Mouse (Mus musculus): ENCODE data around the gene Lgals7. TPM values are rescaled to one million over a fixed set of nuclear protein-coding genes. Genes with fewer than 3 reads are reported as not detected.

Lgals7 gene
- 0.66 and 1.9 TPM in 2 replicates for polyA plus RNA-seq (2014; fragmentation: Nextera tagmentation; extraction: Ambion mirVana)

- no peak within 1 kb of the TSS for H3K27ac ChIP-seq (ENCODE audit: low read depth, low read length)
- no peak within 1 kb of the TSS for H3K4me2 ChIP-seq (ENCODE audit: low read depth)
- H3K4me3 ChIP-seq (ENCODE audit: low read depth, low read length), result no peak within 1 kb of the TSS
- 0 out of 2 replicates have a peak, but pooled peaks cover 3% of the 10 kb centered on the region for H3K4me1 ChIP-seq (ENCODE audit: control insufficient read depth, insufficient read depth, low read length)
- DNase-seq (ENCODE audit: low spot score) (no peak), ATAC-seq (ENCODE audit: insufficient read depth, low FRiP score, low TSS enrichment) (no peak)
- WGBS, result 83% methylated on average over 6 of the region's 6 CpGs
- H3K9me3 ChIP-seq (ENCODE audit: control insufficient read depth, low read length), result no peaks in the 10 kb centered on the region
- no peaks in the 10 kb centered on the region for H3K27me3 ChIP-seq (ENCODE audit: control insufficient read depth, insufficient read depth, low read length)
- H3K36me3 ChIP-seq (ENCODE audit: control insufficient read depth, insufficient read depth, low read length), result no peaks in the 10 kb centered on the region
- H3K9ac ChIP-seq (ENCODE audit: low read length), result no peak within 1 kb of the TSS
Measured at GRCm38 (mm10) chr7:28863540-28863939, at the start of gene Lgals7. TSS of gene Lgals7 (plus strand) at chr7:28863853.

GRCm38 (mm10) chr7:28814306-28815034, 49.2 kb upstream of the Lgals7 start:
- Histone ChIP-seq H3K4me1 (ENCODE audit: control insufficient read depth, insufficient read depth, low read length) (peaks cover 28% of the 10 kb centered on the region), H3K36me3 (ENCODE audit: control insufficient read depth, insufficient read depth, low read length) (peaks cover 46% of the 10 kb centered on the region)
- no peak for ATAC-seq (ENCODE audit: insufficient read depth, low FRiP score, low TSS enrichment)

GRCm38 (mm10) chr7:28815230-28815629, 48.4 kb upstream of the Lgals7 start:
- Histone ChIP-seq H3K4me1 (ENCODE audit: control insufficient read depth, insufficient read depth, low read length) (peaks cover 35% of the 10 kb centered on the region), H3K27me3 (ENCODE audit: control insufficient read depth, insufficient read depth, low read length) (no peaks in the 10 kb centered on the region), H3K9ac (ENCODE audit: low read length) (no peak overlapping the region), H3K9me3 (ENCODE audit: control insufficient read depth, low read length) (no peaks in the 10 kb centered on the region), H3K27ac (ENCODE audit: low read depth, low read length) (no peak overlapping the region), H3K4me3 (ENCODE audit: low read depth, low read length) (no peak overlapping the region), H3K4me2 (ENCODE audit: low read depth) (no peak overlapping the region), H3K36me3 (ENCODE audit: control insufficient read depth, insufficient read depth, low read length) (peaks cover 51% of the 10 kb centered on the region)
- DNase-seq (ENCODE audit: low spot score), result no peak
- WGBS, result 95% methylated on average over 9 of the region's 9 CpGs
- no peak for ATAC-seq (ENCODE audit: insufficient read depth, low FRiP score, low TSS enrichment)

More at GRCm38 (mm10) chr7:28814306-28815034, 49.2 kb upstream of the Lgals7 start:
- Histone ChIP-seq H3K9ac (ENCODE audit: low read length) (no peak overlapping the region), H3K4me3 (ENCODE audit: low read depth, low read length) (no peak overlapping the region), H3K9me3 (ENCODE audit: control insufficient read depth, low read length) (no peaks in the 10 kb centered on the region), H3K4me2 (ENCODE audit: low read depth) (no peak overlapping the region), H3K27ac (ENCODE audit: low read depth, low read length) (no peak overlapping the region), H3K27me3 (ENCODE audit: control insufficient read depth, insufficient read depth, low read length) (no peaks in the 10 kb centered on the region)
- 94% methylated on average over 5 of the region's 5 CpGs for WGBS
- no peak for DNase-seq (ENCODE audit: low spot score)

GRCm38 (mm10) chr7:28816201-28816600, 47.5 kb upstream of the Lgals7 start:
- ATAC-seq (ENCODE audit: insufficient read depth, low FRiP score, low TSS enrichment) (no peak), DNase-seq (ENCODE audit: low spot score) (no peak)
- H3K4me1 ChIP-seq (ENCODE audit: control insufficient read depth, insufficient read depth, low read length), result peaks cover 44% of the 10 kb centered on the region
- WGBS, result 88% methylated on average over 9 of the region's 9 CpGs
- H3K27ac ChIP-seq (ENCODE audit: low read depth, low read length), result 0 out of 2 replicates have a peak overlapping the region, but pooled peaks have one; percentile 8
- H3K36me3 ChIP-seq (ENCODE audit: control insufficient read depth, insufficient read depth, low read length), result peaks cover 60% of the 10 kb centered on the region
- H3K9me3 ChIP-seq (ENCODE audit: control insufficient read depth, low read length), result no peaks in the 10 kb centered on the region
- no peak overlapping the region for H3K9ac ChIP-seq (ENCODE audit: low read length)
- no peak overlapping the region for H3K4me3 ChIP-seq (ENCODE audit: low read depth, low read length)
- H3K4me2 ChIP-seq (ENCODE audit: low read depth), result no peak overlapping the region
- H3K27me3 ChIP-seq (ENCODE audit: control insufficient read depth, insufficient read depth, low read length), result no peaks in the 10 kb centered on the region

GRCm38 (mm10) chr7:28816920-28817319, 46.7 kb upstream of the Lgals7 start:
- H3K36me3 ChIP-seq (ENCODE audit: control insufficient read depth, insufficient read depth, low read length), result peaks cover 66% of the 10 kb centered on the region
- H3K4me2 ChIP-seq (ENCODE audit: low read depth), result no peak overlapping the region
- H3K9ac ChIP-seq (ENCODE audit: low read length), result no peak overlapping the region
- no peaks in the 10 kb centered on the region for H3K27me3 ChIP-seq (ENCODE audit: control insufficient read depth, insufficient read depth, low read length)
- DNase-seq (ENCODE audit: low spot score) (no peak), ATAC-seq (ENCODE audit: insufficient read depth, low FRiP score, low TSS enrichment) (no peak)
- no peak overlapping the region for H3K27ac ChIP-seq (ENCODE audit: low read depth, low read length)
- H3K4me3 ChIP-seq (ENCODE audit: low read depth, low read length), result no peak overlapping the region
- peaks cover 44% of the 10 kb centered on the region for H3K4me1 ChIP-seq (ENCODE audit: control insufficient read depth, insufficient read depth, low read length)
- H3K9me3 ChIP-seq (ENCODE audit: control insufficient read depth, low read length), result no peaks in the 10 kb centered on the region
- WGBS, result 93% methylated on average over 10 of the region's 10 CpGs

GRCm38 (mm10) chr7:28817524-28817923, 46.1 kb upstream of the Lgals7 start:
- H3K4me1 ChIP-seq (ENCODE audit: control insufficient read depth, insufficient read depth, low read length), result peaks cover 38% of the 10 kb centered on the region
- H3K4me2 ChIP-seq (ENCODE audit: low read depth), result no peak overlapping the region; the same call in 1 of the 2 replicates
- no peaks in the 10 kb centered on the region for H3K9me3 ChIP-seq (ENCODE audit: control insufficient read depth, low read length)
- H3K36me3 ChIP-seq (ENCODE audit: control insufficient read depth, insufficient read depth, low read length), result peaks cover 71% of the 10 kb centered on the region
- H3K27ac ChIP-seq (ENCODE audit: low read depth, low read length), result no peak overlapping the region
- H3K4me3 ChIP-seq (ENCODE audit: low read depth, low read length), result no peak overlapping the region
- ATAC-seq (ENCODE audit: insufficient read depth, low FRiP score, low TSS enrichment), result no peak
- H3K9ac ChIP-seq (ENCODE audit: low read length), result no peak overlapping the region
- no peaks in the 10 kb centered on the region for H3K27me3 ChIP-seq (ENCODE audit: control insufficient read depth, insufficient read depth, low read length)
- DNase-seq (ENCODE audit: low spot score), result no peak
- 76% methylated on average over 6 of the region's 6 CpGs for WGBS

- Histone ChIP-seq H3K9me3 (ENCODE audit: control insufficient read depth, low read length) (no peaks in the 10 kb centered on the region), H3K4me3 (ENCODE audit: low read depth, low read length) (no peak overlapping the region), H3K4me1 (ENCODE audit: control insufficient read depth, insufficient read depth, low read length) (peaks cover 34% of the 10 kb centered on the region), H3K27me3 (ENCODE audit: control insufficient read depth, insufficient read depth, low read length) (no peaks in the 10 kb centered on the region), H3K4me2 (ENCODE audit: low read depth) (no peak overlapping the region), H3K9ac (ENCODE audit: low read length) (no peak overlapping the region), H3K36me3 (ENCODE audit: control insufficient read depth, insufficient read depth, low read length) (peaks cover 71% of the 10 kb centered on the region), H3K27ac (ENCODE audit: low read depth, low read length) (no peak overlapping the region)
- ATAC-seq (ENCODE audit: insufficient read depth, low FRiP score, low TSS enrichment), result no peak
- WGBS, result 76% methylated on average over 4 of the region's 4 CpGs
- no peak for DNase-seq (ENCODE audit: low spot score)
Measured at GRCm38 (mm10) chr7:28817957-28818356, 45.7 kb upstream of the Lgals7 start.

GRCm38 (mm10) chr7:28818436-28818835, 45.2 kb upstream of the Lgals7 start:
- Histone ChIP-seq H3K4me3 (ENCODE audit: low read depth, low read length) (no peak overlapping the region), H3K9ac (ENCODE audit: low read length) (no peak overlapping the region), H3K27me3 (ENCODE audit: control insufficient read depth, insufficient read depth, low read length) (no peaks in the 10 kb centered on the region), H3K27ac (ENCODE audit: low read depth, low read length) (no peak overlapping the region), H3K4me2 (ENCODE audit: low read depth) (no peak overlapping the region), H3K36me3 (ENCODE audit: control insufficient read depth, insufficient read depth, low read length) (peaks cover 69% of the 10 kb centered on the region), H3K4me1 (ENCODE audit: control insufficient read depth, insufficient read depth, low read length) (peaks cover 29% of the 10 kb centered on the region), H3K9me3 (ENCODE audit: control insufficient read depth, low read length) (no peaks in the 10 kb centered on the region)
- WGBS, result 83% methylated on average over 18 of the region's 18 CpGs
- DNase-seq (ENCODE audit: low spot score), result no peak
- ATAC-seq (ENCODE audit: insufficient read depth, low FRiP score, low TSS enrichment), result no peak

GRCm38 (mm10) chr7:28818861-28819452, 44.7 kb upstream of the Lgals7 start:
- ATAC-seq (ENCODE audit: insufficient read depth, low FRiP score, low TSS enrichment), result no peak
- no peak for DNase-seq (ENCODE audit: low spot score)
- 91% methylated on average over 4 of the region's 4 CpGs for WGBS
- H3K9me3 ChIP-seq (ENCODE audit: control insufficient read depth, low read length), result no peaks in the 10 kb centered on the region
- no peak overlapping the region for H3K27ac ChIP-seq (ENCODE audit: low read depth, low read length)
- peaks cover 64% of the 10 kb centered on the region for H3K36me3 ChIP-seq (ENCODE audit: control insufficient read depth, insufficient read depth, low read length)
- peaks cover 26% of the 10 kb centered on the region for H3K4me1 ChIP-seq (ENCODE audit: control insufficient read depth, insufficient read depth, low read length)
- no peak overlapping the region for H3K4me3 ChIP-seq (ENCODE audit: low read depth, low read length)
- no peak overlapping the region for H3K9ac ChIP-seq (ENCODE audit: low read length)
- H3K4me2 ChIP-seq (ENCODE audit: low read depth), result no peak overlapping the region
- no peaks in the 10 kb centered on the region for H3K27me3 ChIP-seq (ENCODE audit: control insufficient read depth, insufficient read depth, low read length)

Measured in neural tube, embryonic 11.5 days (tissue).